Mouse (Mus musculus): ENCODE results near the gene Fkbp2. TPM values are rescaled to one million over a fixed set of nuclear protein-coding genes. Genes with fewer than 3 reads are reported as not detected.

The Fkbp2 gene
- total and polyA plus RNA-seq, 2 experiments from 2014 or later, result 0.65 to 59.9 TPM

DNA sequence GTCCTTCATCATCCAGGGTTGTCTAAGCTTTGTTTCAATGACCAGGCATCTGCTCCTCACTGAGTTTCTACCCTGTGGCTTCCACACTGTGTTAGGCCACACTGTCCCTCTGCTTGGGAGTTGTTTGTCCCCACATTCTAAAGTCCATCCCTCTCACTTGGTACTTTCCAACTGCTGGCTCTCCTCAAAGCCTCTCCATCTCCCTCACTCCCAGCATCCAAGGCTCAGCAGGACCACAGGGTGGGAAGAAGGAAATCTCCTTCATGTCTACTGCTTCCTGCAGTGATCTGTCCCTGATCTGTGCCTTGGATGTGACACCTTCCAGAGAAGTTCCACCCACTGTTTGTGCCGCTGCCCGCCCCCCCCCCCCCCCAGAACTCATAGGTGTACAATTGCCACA lies 49.3 kb downstream of the Fkbp2 start:
- no peak for TF ChIP-seq CTCF (IDR thresholded peaks at IDR 0.05; ENCODE audit: low read depth)
- TF ChIP-seq EP300 (IDR thresholded peaks at IDR 0.05; ENCODE audit: low read depth), result no peak
- DNase-seq (ENCODE audit: low spot score), result no peak
- peaks cover 79% of the 10 kb centered on the region for H3K27me3 ChIP-seq (ENCODE audit: control insufficient read depth, insufficient read depth, low read length)

DNA sequence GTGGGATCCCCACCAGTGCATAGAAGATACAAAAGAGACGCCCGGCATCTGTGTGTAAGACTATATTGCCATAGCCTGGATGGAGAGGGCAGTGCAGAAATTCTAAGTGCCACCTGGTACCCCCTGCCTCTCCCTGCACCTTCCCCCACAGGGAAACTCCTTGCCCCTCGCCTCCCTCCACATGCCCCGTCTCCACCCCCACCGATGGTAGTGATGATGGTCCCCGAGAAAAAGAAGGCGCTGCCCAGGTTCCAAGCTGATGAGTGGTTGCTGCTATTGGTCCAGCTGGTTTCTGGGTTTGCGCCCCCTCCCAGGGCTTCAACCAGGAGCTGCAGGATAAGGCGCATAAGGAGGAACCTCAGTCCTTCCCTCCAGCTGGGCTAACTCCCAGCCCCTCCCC lies 52.2 kb downstream of the Fkbp2 start:
- Histone ChIP-seq H3K27me3 (ENCODE audit: control insufficient read depth, insufficient read depth, low read length) (peaks cover 65% of the 10 kb centered on the region), H3K27ac (ENCODE audit: low read depth) (no peak overlapping the region), H3K4me3 (ENCODE audit: low read depth, low read length) (no peak overlapping the region), H3K36me3 (replicated peaks; ENCODE audit: control insufficient read depth, insufficient read depth, low read length) (no peaks in the 10 kb centered on the region), H3K4me2 (ENCODE audit: low read depth, low read length) (no peak overlapping the region), H3K4me1 (ENCODE audit: control insufficient read depth, insufficient read depth) (peaks cover 16% of the 10 kb centered on the region), H3K9ac (replicated peaks; ENCODE audit: low read depth, low read length) (no peak overlapping the region), H3K9me3 (replicated peaks; ENCODE audit: control insufficient read depth, low read length) (no peaks in the 10 kb centered on the region)
- TF ChIP-seq CTCF (IDR thresholded peaks at IDR 0.05; ENCODE audit: low read depth), result no peak
- no peak for TF ChIP-seq EP300 (IDR thresholded peaks at IDR 0.05; ENCODE audit: low read depth)
- WGBS, result 24% methylated on average over 9 of the region's 9 CpGs
- no peak for ATAC-seq (ENCODE audit: insufficient read depth, low read depth)
- DNase-seq (ENCODE audit: low spot score), result no peak

More for the DNA sequence above, 49.3 kb downstream of the Fkbp2 start:
- Histone ChIP-seq H3K36me3 (replicated peaks; ENCODE audit: control insufficient read depth, insufficient read depth, low read length) (no peaks in the 10 kb centered on the region), H3K4me2 (ENCODE audit: low read depth, low read length) (no peak overlapping the region), H3K4me1 (ENCODE audit: control insufficient read depth, insufficient read depth) (peaks cover 20% of the 10 kb centered on the region), H3K4me3 (ENCODE audit: low read depth, low read length) (no peak overlapping the region), H3K9me3 (replicated peaks; ENCODE audit: control insufficient read depth, low read length) (no peaks in the 10 kb centered on the region), H3K9ac (replicated peaks; ENCODE audit: low read depth, low read length) (no peak overlapping the region), H3K27ac (ENCODE audit: low read depth) (no peak overlapping the region)
- no peak for ATAC-seq (ENCODE audit: insufficient read depth, low read depth)
- 0% methylated on average over 2 of the region's 2 CpGs for WGBS

Other genes with a start within 250 kb of the Fkbp2 start
- gene Rps6ka4, start 139.9 kb downstream of the Fkbp2 start, total RNA-seq (2014; rRNA removed; ENCODE audit: low replicate concordance), result 16.6 and 30.3 TPM in 2 replicates
- 12.4 and 13.4 TPM in 2 replicates for gene Rps6ka4, start 139.9 kb downstream of the Fkbp2 start, polyA plus RNA-seq (2015; fragmentation: Nextera tagmentation; extraction: Ambion mirVana)
- 0.11 and 2.7 TPM in 2 replicates for gene Ccdc88b, start 122.3 kb downstream of the Fkbp2 start, total RNA-seq (2014; rRNA removed; ENCODE audit: low replicate concordance)
- gene Ccdc88b, start 122.3 kb downstream of the Fkbp2 start, polyA plus RNA-seq (2015; fragmentation: Nextera tagmentation; extraction: Ambion mirVana), result 0.08 and 0.36 TPM in 2 replicates
- 61.8 and 61.9 TPM in 2 replicates for gene Trmt112, start 70.8 kb downstream of the Fkbp2 start, total RNA-seq (2014; rRNA removed; ENCODE audit: low replicate concordance)
- 57.6 and 61.4 TPM in 2 replicates for gene Trmt112, start 70.8 kb downstream of the Fkbp2 start, polyA plus RNA-seq (2015; fragmentation: Nextera tagmentation; extraction: Ambion mirVana)
- 215 and 344 TPM in 2 replicates for gene Prdx5, start 70.4 kb downstream of the Fkbp2 start, total RNA-seq (2014; rRNA removed; ENCODE audit: low replicate concordance)
- 623 and 629 TPM in 2 replicates for gene Prdx5, start 70.4 kb downstream of the Fkbp2 start, polyA plus RNA-seq (2015; fragmentation: Nextera tagmentation; extraction: Ambion mirVana)
- gene Esrra, start 58.7 kb downstream of the Fkbp2 start, total RNA-seq (2014; rRNA removed; ENCODE audit: low replicate concordance), result 189 and 194 TPM in 2 replicates
- gene Esrra, start 58.7 kb downstream of the Fkbp2 start, polyA plus RNA-seq (2015; fragmentation: Nextera tagmentation; extraction: Ambion mirVana), result 49.1 and 51.7 TPM in 2 replicates
- gene Catsperz, start 55.1 kb downstream of the Fkbp2 start, total RNA-seq (2014; rRNA removed; ENCODE audit: low replicate concordance), result not detected in 2 replicates
- 2.2 and 2.5 TPM in 2 replicates for gene Catsperz, start 55.1 kb downstream of the Fkbp2 start, polyA plus RNA-seq (2015; fragmentation: Nextera tagmentation; extraction: Ambion mirVana)
- gene Kcnk4, start 46.0 kb downstream of the Fkbp2 start, total RNA-seq (2014; rRNA removed; ENCODE audit: low replicate concordance), result not detected in 2 replicates
- gene Kcnk4, start 46.0 kb downstream of the Fkbp2 start, polyA plus RNA-seq (2015; fragmentation: Nextera tagmentation; extraction: Ambion mirVana), result 0.04 and 0.30 TPM in 2 replicates
- 46.8 and 76.0 TPM in 2 replicates for gene Bad, start 38.6 kb downstream of the Fkbp2 start, total RNA-seq (2014; rRNA removed; ENCODE audit: low replicate concordance)
- gene Bad, start 38.6 kb downstream of the Fkbp2 start, polyA plus RNA-seq (2015; fragmentation: Nextera tagmentation; extraction: Ambion mirVana), result 60.7 and 62.6 TPM in 2 replicates
- gene Gpr137, start 38.0 kb downstream of the Fkbp2 start, total RNA-seq (2014; rRNA removed; ENCODE audit: low replicate concordance), result 23.4 and 46.1 TPM in 2 replicates
- gene Gpr137, start 38.0 kb downstream of the Fkbp2 start, polyA plus RNA-seq (2015; fragmentation: Nextera tagmentation; extraction: Ambion mirVana), result 16.8 and 20.9 TPM in 2 replicates
- 88.3 and 100 TPM in 2 replicates for gene Ppp1r14b, start 5.5 kb downstream of the Fkbp2 start, total RNA-seq (2014; rRNA removed; ENCODE audit: low replicate concordance)
- gene Ppp1r14b, start 5.5 kb downstream of the Fkbp2 start, polyA plus RNA-seq (2015; fragmentation: Nextera tagmentation; extraction: Ambion mirVana), result 128 and 132 TPM in 2 replicates
- 24.9 and 46.0 TPM in 2 replicates for gene Plcb3, start 4.0 kb downstream of the Fkbp2 start, total RNA-seq (2014; rRNA removed; ENCODE audit: low replicate concordance)
- gene Plcb3, start 4.0 kb downstream of the Fkbp2 start, polyA plus RNA-seq (2015; fragmentation: Nextera tagmentation; extraction: Ambion mirVana), result 8.3 and 8.6 TPM in 2 replicates
- gene Vegfb, start 7.2 kb upstream of the Fkbp2 start, total RNA-seq (2014; rRNA removed; ENCODE audit: low replicate concordance), result 74.8 and 122 TPM in 2 replicates
- gene Vegfb, start 7.2 kb upstream of the Fkbp2 start, polyA plus RNA-seq (2015; fragmentation: Nextera tagmentation; extraction: Ambion mirVana), result 193 and 194 TPM in 2 replicates
- 51.4 and 75.2 TPM in 2 replicates for gene Dnajc4, start 12.1 kb upstream of the Fkbp2 start, total RNA-seq (2014; rRNA removed; ENCODE audit: low replicate concordance)
- gene Dnajc4, start 12.1 kb upstream of the Fkbp2 start, polyA plus RNA-seq (2015; fragmentation: Nextera tagmentation; extraction: Ambion mirVana), result 58.5 and 59.7 TPM in 2 replicates
- gene Nudt22, start 15.6 kb upstream of the Fkbp2 start, total RNA-seq (2014; rRNA removed; ENCODE audit: low replicate concordance), result 42.1 and 45.3 TPM in 2 replicates
- 48.1 and 49.5 TPM in 2 replicates for gene Nudt22, start 15.6 kb upstream of the Fkbp2 start, polyA plus RNA-seq (2015; fragmentation: Nextera tagmentation; extraction: Ambion mirVana)
- 12.6 and 32.0 TPM in 2 replicates for gene Trpt1, start 15.6 kb upstream of the Fkbp2 start, total RNA-seq (2014; rRNA removed; ENCODE audit: low replicate concordance)
- gene Trpt1, start 15.6 kb upstream of the Fkbp2 start, polyA plus RNA-seq (2015; fragmentation: Nextera tagmentation; extraction: Ambion mirVana), result 27.1 and 28.4 TPM in 2 replicates
- gene Fermt3, start 39.0 kb upstream of the Fkbp2 start, total RNA-seq (2014; rRNA removed; ENCODE audit: low replicate concordance), result 8.9 and 11.1 TPM in 2 replicates
- 4.9 and 5.1 TPM in 2 replicates for gene Fermt3, start 39.0 kb upstream of the Fkbp2 start, polyA plus RNA-seq (2015; fragmentation: Nextera tagmentation; extraction: Ambion mirVana)
- gene Stip1, start 59.5 kb upstream of the Fkbp2 start, total RNA-seq (2014; rRNA removed; ENCODE audit: low replicate concordance), result 94.6 and 99.7 TPM in 2 replicates
- gene Stip1, start 59.5 kb upstream of the Fkbp2 start, polyA plus RNA-seq (2015; fragmentation: Nextera tagmentation; extraction: Ambion mirVana), result 98.3 and 98.5 TPM in 2 replicates
- 122 and 170 TPM in 2 replicates for gene Macrod1, start 76.3 kb upstream of the Fkbp2 start, total RNA-seq (2014; rRNA removed; ENCODE audit: low replicate concordance)
- gene Macrod1, start 76.3 kb upstream of the Fkbp2 start, polyA plus RNA-seq (2015; fragmentation: Nextera tagmentation; extraction: Ambion mirVana), result 112 and 113 TPM in 2 replicates
- 0.23 and 0.89 TPM in 2 replicates for gene Flrt1, start 125.2 kb upstream of the Fkbp2 start, total RNA-seq (2014; rRNA removed; ENCODE audit: low replicate concordance)
- gene Flrt1, start 125.2 kb upstream of the Fkbp2 start, polyA plus RNA-seq (2015; fragmentation: Nextera tagmentation; extraction: Ambion mirVana), result 1.0 TPM in 2 replicates
- 127 and 139 TPM in 2 replicates for gene Otub1, start 225.8 kb upstream of the Fkbp2 start, total RNA-seq (2014; rRNA removed; ENCODE audit: low replicate concordance)
- gene Otub1, start 225.8 kb upstream of the Fkbp2 start, polyA plus RNA-seq (2015; fragmentation: Nextera tagmentation; extraction: Ambion mirVana), result 117 and 132 TPM in 2 replicates
- gene Cox8a, start 237.1 kb upstream of the Fkbp2 start, total RNA-seq (2014; rRNA removed; ENCODE audit: low replicate concordance), result 1,841 and 2,074 TPM in 2 replicates
- 3,012 and 3,042 TPM in 2 replicates for gene Cox8a, start 237.1 kb upstream of the Fkbp2 start, polyA plus RNA-seq (2015; fragmentation: Nextera tagmentation; extraction: Ambion mirVana)

Measured in heart, postnatal 0 days (tissue).